Comparison of ENCODE assay signal across 25 mouse cellular contexts in genomic region chr10:115425351-115425750, GRCm38 (mm10).
"Had no signal": no experiment of that assay in that cellular context is flagged by ENCODE, and none has a peak within 500 bp of the region (broad histone marks: within the 10 kb centered on the region; RNA-seq: fewer than 3 reads in every experiment).

No protein-coding gene starts in this region.

- H3K27ac ChIP-seq: gastrocnemius, adult 2 months; heart, embryonic 10.5 days; hindbrain, embryonic 10.5 days; hindbrain, embryonic 12.5 days; hindbrain, embryonic 15.5 days; intestine, embryonic 15.5 days; limb, embryonic 13.5 days; limb, embryonic 15.5 days; liver, embryonic 12.5 days had no signal

- H3K4me3 ChIP-seq: gastrocnemius, adult 2 months; heart, embryonic 10.5 days; heart, embryonic 12.5 days; hindbrain, embryonic 10.5 days; hindbrain, embryonic 12.5 days; hindbrain, embryonic 15.5 days; intestine, embryonic 15.5 days; limb, embryonic 13.5 days; limb, embryonic 15.5 days; liver, embryonic 12.5 days had no signal

- ATAC-seq: inflammation-experienced regulatory T-cells, adult 6 months; intestine, embryonic 15.5 days; intestine, postnatal 0 days; liver, embryonic 12.5 days had no signal

- H3K4me2 ChIP-seq: heart, embryonic 12.5 days; hindbrain, embryonic 12.5 days; hindbrain, embryonic 15.5 days; intestine, embryonic 15.5 days; limb, embryonic 13.5 days; limb, embryonic 15.5 days; liver, embryonic 12.5 days had no signal

- H3K4me1 ChIP-seq: heart, embryonic 10.5 days; heart, embryonic 12.5 days; hindbrain, embryonic 10.5 days; hindbrain, embryonic 12.5 days; hindbrain, embryonic 15.5 days; intestine, embryonic 15.5 days; limb, embryonic 13.5 days; limb, embryonic 15.5 days; liver, embryonic 12.5 days had no signal

- H3K27me3 ChIP-seq: heart, embryonic 12.5 days; hindbrain, embryonic 12.5 days; hindbrain, embryonic 15.5 days; intestine, embryonic 15.5 days; limb, embryonic 13.5 days; limb, embryonic 15.5 days; liver, embryonic 12.5 days had no signal

- H3K9me3 ChIP-seq: heart, embryonic 10.5 days; heart, embryonic 12.5 days; hindbrain, embryonic 10.5 days; hindbrain, embryonic 12.5 days; hindbrain, embryonic 15.5 days; intestine, embryonic 15.5 days; limb, embryonic 13.5 days; limb, embryonic 15.5 days; liver, embryonic 12.5 days had no signal

- DNase-seq: gastrocnemius, adult 2 months; gastrocnemius, postnatal 10 days; gastrocnemius, postnatal 25 days; heart, adult 18-20 months; heart, postnatal 10 days; heart, postnatal 4 days; kidney, adult 18-20 months; kidney, adult 8-10 months; kidney, postnatal 10 days; kidney, postnatal 25 days; kidney, postnatal 4 days; layer of hippocampus, adult 9-11 months; layer of hippocampus, postnatal 36 days; left cerebral cortex, postnatal 4 days had no signal

- H3K9ac ChIP-seq: heart, embryonic 12.5 days; hindbrain, embryonic 12.5 days; hindbrain, embryonic 15.5 days; intestine, embryonic 15.5 days; limb, embryonic 13.5 days; limb, embryonic 15.5 days; liver, embryonic 12.5 days had no signal
